Mouse (Mus musculus): ENCODE data around the gene Sh3gl2.

DNA sequence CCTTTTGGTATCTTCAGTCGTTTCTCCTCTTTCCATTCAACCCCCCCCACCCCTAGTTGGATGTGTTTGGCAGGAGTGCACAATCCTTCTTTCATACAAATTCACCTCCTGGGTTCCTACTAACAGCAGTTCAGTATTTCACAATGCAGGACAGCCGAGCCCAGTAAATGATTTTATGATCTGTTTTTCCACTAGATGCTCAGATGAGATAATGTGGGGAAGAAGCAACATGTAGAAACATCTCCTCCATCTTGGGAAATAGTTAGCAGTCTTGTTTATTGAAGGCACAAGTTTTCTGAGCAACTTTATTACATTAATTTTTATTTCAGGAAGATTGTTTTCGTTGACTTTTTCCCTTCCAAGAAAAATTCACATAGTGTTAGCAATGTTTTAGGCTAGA is 349.8 kb downstream of the Sh3gl2 start:
- TF ChIP-seq CTCF (IDR thresholded peaks at IDR 0.05; ENCODE audit: borderline replicate concordance, control insufficient read depth, extremely low read depth, insufficient read depth, low read length, poor library complexity) (no peak), POLR2A (IDR thresholded peaks at IDR 0.05; ENCODE audit: control insufficient read depth, extremely low read depth, insufficient read depth, low read length, poor library complexity) (no peak)

Measured in thymus, adult 2 months (tissue).